Mouse (Mus musculus) right cerebral cortex, postnatal 36 days (tissue): ENCODE measurements at regions not wholly inside any gene's neighbourhood (a gene's known extent, or its start where the extent isn't known, plus 50 kb on each side); places are given as distances from the start of the nearest gene placed in this dataset.
"Not testable (repeated sequence)": the region's sequence is repeated elsewhere in the genome, so short reads cannot be mapped to it uniquely, and the experiment has no call there.

Experiments used
- DNase-seq, 2 experiments: peaks; one replicate each; pipeline ENCODE4 v3.0.0; 2022; ENCODE audit warnings: low spot score in 2 of 2, mixed read lengths in 1 of 2

DNA sequence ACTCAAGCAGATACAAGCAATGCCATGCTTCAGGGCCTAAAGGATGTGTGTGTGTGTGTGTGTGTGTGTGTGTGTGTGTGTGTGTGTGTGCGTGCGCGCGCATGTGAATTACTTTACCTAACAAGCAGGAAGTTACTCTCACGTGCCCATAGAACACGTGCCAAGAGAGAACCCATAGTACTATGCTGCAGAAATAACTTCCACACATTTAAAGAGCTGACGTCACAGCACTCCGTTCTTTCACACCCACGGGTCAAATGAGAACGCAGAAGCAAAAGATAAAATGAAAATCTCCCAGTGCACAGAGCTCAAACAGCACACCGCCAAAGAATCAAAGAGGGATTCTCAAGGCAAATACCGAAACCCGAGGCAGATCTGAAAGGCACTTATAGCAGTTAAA is 195.9 kb downstream of the Unc5cl start:
- DNase-seq, result peak in 1 of 2 experiments; percentile 31

DNA sequence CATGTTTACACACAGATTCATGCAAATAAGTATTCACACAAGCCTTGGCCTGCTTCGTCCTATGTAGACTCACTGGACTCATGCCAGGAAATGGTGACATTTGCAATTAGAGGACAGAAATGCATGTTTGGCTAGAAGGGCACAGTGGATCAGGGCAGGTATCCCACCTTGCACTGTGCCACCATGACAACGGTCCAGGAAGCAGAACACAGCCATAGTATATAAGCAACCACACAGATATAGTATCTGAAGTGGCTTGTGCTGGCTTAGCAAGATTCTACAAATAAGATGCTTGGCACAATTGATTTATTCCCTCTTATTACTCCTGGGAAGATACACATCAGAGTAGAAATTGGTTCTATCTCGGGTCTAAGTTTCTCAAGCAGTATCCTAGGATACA is 218.0 kb downstream of the Unc5cl start:
- DNase-seq, result no peak

DNA sequence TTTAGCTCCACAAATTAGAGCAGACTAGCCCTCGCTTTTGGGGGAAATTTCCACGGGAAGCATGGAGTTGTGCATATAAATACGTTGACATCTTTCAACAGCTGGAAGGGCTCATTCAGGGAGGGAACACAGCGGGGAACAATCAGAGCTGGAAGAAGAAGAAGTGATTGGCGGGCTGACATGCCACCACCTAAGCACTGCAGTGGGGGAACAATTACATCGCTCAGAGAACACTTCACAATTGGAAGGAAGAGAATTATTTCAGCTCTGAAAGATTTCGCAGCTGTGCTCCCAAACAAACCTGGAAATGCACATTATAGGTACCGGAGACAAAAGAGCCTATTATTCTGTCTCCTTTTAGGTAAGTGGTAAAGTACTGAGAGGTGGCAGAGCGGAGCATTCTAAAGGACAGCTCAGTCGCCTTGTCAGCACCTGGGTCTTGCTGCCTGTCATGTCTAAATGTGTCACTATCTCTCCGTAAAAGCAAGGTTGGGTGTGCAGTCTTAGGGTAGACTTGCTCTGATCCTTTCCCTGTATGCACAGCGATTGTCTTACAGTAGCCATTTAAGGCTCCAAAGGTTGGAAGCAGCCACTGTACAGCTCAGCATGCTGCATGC is 223.6 kb downstream of the Unc5cl start:
- DNase-seq, result no peak

DNA sequence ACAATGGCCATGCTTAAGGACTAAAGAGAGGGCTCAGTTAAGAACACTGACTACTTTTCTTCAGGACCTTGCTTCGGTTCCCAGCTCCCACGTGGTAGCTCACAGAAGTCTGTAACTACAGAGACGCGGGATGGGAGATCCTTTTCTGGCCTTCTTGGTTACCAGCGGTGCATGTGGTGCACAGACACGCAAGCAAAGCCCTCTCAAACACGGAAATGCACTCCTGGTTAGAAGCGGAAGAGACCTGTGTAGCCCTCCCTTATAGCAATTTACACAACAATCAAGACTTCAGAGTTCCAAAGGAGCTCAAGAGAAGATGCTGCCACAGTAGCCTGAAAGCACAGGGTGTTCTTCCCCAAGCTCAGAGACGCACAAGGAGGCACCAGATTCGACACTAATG is 225.6 kb downstream of the Unc5cl start:
- DNase-seq, result no peak

DNA sequence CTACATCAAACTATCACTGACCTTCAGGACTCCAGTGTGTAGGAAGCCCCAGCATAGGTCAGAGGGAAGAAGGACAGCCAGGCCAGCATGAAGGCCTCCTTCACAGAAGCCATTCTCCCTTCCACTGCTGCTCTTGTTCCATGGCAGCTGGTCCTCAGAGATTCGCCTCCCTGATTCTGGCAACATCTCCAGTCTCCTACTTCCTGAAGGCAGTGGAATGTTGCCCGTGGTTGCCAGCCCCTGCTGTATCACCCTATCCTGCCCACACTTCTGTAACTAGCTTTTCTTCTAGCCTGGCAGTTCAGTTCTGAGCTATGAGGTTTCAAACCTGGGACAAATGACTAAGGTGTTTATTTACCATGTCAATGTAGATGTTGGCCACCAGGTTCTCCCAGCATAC is 234.2 kb downstream of the Unc5cl start:
- peak; percentile 6 to 30 for DNase-seq

DNA sequence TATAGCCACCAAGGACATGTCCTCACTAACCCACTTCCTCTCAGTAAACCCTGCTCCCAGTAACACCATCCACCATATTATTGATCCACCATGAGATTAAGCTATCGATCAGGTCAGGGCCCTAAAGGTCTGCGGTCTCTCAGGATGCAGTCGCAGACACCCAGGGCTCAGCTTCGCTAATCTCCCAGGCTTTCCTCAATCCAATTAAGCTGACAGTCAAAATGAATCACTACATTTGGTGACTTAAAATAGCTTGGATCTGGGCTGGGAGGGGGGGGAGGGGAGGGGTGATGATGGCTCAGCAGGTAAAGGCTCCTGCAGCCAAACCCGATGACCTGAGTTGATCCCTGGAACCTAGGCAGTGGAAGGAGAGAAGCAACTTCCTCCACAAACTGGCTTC is 233.7 kb upstream of the Lrfn2 start:
- no peak for DNase-seq

DNA sequence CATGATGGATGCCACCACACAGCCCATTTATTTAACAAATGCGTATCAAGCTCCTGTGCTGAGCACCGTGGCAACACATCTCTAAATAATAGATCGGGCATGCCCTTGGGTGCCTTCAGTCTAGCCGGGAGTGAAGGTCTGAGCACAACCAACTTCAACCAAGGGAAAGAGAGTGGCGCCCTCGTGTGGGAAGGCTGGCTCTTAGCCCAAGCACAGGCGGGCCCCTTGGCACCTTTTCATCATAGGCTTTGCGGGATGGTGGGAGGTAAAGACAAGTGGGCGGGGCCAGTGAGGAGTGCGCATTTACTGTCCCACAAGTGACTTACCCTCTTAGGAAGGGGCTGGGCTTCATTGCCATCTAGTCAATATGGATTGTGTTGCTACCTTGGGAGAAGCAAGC is 231.6 kb upstream of the Lrfn2 start:
- DNase-seq, result no peak

DNA sequence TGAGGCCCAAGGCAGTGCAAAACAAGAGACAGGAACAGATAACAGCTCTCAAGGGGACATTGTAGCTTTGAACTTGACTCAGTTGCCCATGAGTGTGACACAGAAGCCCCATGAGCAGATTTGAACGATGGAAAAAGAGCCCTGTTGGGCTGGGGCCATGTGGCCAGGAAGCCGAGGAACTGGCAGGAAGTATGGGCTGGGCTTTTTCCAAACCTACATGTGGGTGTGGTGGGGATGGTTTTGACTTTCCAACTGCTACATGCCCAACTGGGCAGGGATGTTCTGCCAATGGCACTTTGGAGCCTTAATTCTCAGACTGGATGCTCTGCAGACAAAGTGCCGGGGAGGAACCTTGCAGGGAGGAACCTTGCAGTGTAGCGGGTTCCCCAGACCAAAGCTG is 211.7 kb upstream of the Lrfn2 start:
- DNase-seq, result no peak

DNA sequence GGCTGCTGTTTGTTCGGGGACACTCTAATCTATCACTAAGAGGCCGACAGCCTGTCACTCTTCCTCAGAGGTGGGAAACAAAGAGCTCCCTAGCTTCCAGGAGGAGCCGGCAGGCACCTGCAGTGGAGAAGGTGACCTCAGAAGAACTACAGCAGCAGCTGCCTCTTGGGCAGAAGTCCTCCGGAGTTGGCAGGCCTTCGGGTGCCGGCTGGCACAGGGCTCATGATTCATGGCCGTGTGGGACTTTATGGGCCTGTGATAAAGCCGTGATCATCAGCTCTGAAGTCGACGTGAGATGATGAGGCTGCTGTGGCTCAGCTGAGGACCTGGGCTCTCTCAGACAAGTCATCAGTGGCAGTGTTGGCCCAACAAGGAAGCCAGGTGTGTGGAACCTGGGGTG is 208.9 kb upstream of the Lrfn2 start:
- DNase-seq, result peak in 1 of 2 experiments; percentile 20

DNA sequence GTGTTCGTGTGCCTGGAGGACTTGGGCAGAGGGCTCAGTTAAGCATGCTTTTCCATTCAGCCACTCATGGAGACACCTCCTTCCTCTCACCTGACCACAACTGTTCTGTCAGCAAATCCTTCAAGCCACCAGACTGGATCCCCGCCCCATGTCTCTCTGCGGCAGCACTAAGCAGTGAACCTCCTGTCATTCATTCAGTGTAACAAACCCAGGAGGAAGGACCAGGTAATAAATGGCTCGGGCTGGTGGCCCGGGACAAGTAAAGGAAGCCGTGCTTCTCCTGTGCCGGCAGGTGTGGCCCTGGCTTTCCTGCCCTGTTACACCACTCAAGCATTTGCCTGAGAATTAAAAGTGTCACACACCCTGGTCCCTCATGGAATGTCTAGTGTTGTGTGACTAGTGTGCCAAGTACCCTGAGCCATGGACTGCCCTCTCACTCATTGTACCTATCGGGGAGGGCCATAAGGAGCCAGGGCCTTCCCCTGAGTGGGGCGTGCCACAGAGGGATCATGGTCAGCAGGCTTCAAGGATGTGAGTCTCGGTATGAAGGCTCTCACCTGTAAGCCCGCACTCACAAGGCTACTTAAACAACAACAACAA is 207.6 kb upstream of the Lrfn2 start:
- no peak for DNase-seq

DNA sequence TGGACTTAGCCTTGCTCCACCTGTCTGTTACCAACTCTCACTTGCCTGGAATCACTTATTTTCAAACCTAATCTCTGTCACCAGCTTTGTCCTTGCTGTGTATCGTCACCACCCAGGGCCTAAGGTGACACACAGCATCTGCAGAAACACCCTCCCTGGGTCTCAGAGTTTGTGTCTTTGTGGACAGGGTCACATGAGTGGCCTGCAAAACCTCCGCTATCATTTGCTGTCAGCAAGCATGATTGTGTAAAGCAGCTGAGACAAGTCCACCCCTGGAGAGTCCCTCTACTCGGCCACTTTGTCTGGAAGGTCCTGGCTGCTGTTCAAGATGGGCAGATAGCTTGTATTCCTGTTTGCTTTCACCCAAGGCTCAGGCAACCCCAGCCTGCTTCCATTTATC is 205.7 kb upstream of the Lrfn2 start:
- no peak for DNase-seq

DNA sequence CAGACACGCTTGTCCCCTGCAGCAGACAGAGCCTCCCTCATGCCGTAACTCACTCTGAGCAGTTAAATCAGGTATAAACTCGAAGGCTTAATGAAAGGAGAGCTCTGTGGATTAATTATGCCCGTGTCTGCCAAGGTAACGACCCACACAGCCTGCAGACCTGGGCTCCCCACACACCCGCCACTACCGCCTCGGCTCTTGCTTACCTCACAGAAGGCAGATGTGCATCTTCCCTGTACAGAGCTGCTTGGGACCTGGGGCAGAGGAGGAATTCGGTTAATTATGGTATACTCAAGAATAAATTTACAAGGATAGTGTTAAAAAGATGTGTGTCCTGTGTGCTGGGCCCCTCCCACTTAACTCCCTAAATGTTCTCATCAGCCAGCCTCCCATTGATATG is 198.4 kb upstream of the Lrfn2 start:
- no peak for DNase-seq

DNA sequence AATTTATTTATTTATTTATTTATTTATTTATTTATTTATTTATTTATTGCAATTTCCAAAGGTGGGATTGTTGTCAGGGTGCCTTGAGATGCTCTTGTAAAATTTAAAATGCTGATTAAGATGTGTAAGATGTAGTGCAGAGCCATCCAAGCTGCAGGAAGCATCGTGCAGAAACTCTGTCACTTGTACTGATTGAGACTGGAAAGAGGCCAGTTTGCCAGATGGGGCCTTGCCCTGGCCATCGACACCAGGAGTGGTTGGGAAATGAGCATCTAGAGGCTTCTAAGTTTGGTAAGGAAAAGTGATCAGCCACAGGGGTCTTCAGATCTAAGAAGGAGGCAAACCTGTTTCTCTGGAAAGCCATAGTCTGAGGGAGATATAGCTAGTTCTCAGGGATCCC is 195.0 kb upstream of the Lrfn2 start:
- DNase-seq, result not testable (repeated sequence)

DNA sequence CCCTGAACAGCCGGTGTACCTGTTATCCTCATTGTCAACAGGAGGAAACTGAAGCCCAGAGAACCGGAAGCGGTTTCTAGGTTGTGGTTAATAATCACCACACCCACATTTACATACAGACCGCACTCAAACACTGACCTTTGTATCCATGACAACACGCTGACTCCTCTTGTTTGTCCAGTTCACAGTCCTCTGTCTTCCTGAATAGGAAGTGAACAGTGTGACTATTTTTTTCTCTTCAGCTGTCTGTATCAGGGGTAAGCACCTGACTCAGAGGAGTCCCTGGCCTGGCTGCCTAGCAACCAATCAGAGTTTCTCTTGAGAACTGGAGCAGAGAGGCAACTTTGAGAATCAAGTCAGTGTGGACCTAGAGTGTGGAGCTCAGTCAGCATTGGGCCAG is 193.5 kb upstream of the Lrfn2 start:
- DNase-seq, result no peak

DNA sequence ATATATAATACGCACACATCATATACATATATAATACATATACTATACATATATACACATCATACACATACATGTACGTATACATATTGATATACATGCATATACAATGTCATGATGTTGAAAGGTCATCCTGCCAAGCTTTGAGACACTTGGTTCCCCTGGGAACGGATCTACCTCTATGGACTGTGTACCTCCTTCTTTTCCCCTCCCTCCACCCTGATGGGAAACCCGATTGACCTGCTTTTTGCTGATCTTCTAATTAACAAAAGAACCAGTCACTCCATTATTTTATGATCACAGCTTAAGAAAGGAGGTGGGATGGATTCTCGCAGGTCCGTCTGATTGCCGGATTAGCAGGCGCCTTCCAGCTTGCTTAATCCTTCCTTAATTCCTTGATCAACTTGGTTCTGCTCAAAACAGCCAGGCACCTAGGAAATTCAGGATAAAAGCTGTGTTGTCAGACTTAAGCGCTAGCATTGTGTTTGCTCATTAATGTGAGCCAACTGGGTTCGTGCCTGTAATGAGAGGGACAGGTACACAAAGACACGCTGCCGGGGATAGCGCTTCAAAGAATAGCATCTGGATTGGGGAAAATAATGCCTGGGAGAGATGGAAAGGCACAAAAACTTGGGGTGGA is 189.3 kb upstream of the Lrfn2 start:
- DNase-seq, result no peak

DNA sequence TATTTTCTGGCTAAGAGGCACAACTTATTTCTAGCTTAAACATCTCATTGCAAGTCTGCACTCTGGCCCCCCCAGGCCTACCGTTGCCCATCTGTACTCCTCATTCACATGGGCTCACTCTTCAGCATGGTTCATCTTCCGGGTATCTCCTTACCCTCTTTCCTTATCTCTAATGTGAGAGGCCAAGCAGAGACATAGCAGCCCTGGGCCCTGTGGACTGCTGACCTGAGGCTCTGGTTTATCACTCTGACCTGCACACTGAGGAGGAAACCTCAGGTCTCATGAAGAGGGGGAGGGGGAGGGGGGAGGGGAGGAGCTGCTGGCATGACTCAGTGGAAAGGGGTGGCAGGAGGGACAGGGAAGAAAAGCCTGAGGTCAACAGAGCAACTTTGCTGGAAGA is 162.1 kb upstream of the Lrfn2 start:
- no peak for DNase-seq

DNA sequence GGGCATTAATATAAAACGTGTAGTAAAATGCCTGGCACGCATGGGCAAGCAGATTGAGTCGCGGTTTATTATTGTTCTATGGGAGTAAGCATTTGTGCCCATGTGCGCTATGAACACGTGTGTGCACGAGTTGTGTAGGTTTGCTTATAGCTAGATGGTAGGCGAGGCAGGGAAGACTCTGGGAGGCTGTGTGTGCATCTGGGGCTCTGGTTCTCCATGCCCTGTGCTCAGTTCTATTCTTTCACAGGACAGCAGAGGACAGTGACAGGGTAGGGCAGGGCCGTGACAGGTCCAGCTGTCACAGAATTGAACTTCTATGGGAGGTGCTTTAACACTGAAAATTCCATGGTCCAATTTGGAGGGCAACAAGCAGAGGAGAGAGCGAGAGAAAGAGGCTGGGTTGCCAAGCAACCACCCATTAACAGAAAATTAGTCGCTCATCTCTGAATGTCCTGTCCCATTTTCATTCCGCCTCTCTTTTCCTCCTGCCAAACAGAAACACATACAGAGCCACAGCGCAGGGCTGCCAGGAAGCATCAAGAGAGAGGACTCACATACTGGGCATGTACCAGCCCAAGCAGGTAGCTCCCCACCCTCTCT is 160.4 kb upstream of the Lrfn2 start:
- peak; percentile 48 to 50 for DNase-seq

DNA sequence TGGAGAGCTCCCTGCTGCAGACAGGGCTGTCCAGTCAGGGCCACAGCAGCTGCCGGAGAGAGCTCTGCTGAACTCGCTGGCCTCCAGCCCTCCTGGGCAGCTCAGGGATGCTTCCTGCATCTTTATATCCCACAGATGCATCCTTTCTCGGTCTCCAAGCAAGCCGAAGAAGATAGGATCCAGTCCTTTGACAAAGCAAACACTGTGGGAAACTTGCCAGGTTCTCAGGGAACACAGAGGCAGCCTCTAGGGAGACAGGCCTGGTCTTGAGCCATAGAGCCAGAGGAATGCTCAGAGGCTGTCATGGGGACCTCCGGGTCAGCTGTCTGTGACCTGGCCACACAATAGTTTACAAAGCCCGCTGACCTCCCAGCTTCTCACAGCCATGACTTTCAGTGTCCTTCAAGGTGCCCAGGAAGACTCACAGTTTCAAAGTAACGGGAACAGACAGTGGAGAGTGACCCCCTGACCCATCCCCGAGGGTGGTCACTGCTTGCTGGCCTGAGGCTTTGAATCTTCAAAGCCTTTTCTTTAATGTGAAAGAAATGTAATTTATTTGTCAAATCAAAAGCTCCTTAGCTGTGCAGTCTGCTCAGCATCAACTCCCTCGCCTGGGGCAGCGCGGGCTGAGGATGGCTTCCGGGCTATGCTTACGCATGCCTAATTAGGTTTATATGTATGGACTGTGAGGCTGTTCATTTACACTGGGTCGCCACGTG is 157.8 kb upstream of the Lrfn2 start:
- DNase-seq, result no peak

DNA sequence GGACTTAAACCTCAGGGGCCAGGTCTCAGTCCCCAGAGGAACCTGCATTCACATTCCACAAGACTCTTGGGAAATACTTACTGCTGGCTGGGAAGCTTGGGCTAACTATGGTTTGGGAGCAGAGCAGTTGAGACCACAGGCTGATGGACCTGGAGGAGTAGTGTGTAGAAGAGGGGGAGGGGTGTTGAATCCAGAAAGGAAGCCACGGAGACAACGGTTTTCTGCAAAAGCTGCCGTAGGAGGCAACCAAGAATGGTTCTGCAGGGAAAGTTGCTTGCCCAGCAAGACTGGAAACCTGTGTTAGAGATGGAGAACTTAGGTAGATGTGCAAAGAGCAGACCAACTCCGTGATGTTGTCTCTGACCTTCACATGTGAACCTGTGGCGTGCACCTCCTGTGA is 156.7 kb upstream of the Lrfn2 start:
- peak; percentile 31 to 50 for DNase-seq

DNA sequence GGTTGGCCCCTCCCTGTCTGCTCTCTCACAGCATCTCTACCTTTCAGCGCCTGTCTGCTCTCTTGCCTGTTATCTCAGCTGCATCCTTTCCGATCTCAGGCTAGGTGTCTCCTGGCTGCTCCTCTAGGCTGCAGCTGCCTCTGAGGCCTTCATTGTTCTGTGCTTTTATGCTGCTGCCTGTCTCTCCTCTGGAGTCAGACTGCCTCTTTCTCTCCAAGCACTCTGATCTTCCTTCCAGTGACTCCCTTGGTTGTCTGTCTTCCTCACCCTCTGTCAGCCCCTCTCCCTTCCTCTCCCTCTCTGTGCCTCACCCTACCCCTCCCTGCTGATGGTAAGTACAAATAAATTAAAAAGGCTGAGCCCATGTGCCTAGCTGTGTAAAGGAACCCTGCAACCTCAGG is 155.7 kb upstream of the Lrfn2 start:
- no peak for DNase-seq

DNA sequence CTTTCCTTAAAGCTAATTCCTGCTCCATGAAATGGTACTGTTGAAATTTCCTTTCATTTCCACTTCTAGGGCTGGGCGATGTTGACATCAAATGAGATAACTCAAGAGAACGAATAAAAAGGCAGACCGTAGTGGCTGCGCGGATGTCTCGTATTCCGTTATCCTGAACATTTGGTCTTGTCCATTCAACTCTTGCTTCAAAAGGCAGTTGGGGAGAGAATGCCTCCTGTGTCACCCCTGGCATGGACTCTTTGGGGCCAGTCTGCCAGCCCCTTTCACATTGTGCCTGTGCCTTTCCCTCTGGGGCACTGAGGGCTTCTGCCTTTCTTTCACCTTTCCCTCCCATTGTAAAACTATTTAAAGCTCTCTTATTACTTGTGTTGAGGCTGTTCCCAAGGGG is 152.0 kb upstream of the Lrfn2 start:
- DNase-seq, result no peak

DNA sequence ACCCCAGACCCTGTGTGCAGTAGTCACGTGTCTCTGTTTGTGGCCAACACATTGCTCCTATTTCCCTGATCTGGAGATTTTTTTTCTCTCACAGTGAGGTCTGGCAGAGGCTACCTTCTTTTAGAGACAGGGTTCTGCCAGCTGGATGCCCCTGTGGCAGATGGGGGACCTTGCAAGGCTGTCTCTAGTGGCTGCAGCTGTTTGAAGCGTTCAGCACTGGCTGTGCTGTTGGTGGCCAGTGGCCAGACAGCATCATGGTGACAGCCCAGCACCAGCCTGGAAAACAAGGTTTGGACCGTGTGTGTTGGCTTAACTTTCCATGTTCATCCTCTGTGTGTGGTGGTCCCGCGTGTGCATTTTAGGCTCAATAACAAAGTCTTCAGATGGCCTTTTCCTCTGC is 147.8 kb upstream of the Lrfn2 start:
- DNase-seq, result no peak

DNA sequence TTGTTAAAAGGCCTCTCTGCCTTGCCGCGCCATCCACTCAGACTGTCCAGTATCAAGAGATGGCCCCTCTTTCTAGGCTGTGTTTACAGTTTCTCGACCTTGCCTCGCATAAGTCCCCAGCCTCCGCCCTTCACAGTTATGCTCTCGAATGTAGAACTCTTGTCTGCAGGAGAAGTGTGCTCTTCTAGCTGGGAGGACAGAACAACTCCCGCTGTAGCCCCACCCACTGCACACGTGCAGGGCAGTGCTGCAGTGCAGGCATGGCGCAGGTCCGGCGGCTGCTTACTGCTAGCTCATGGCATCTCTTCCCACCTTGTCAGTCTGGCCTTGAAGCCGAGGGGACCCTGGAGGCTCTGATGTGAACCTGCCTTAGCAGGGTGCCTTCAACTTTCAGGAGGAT is 145.7 kb upstream of the Lrfn2 start:
- no peak for DNase-seq
